In genomic region chr3:62192466-62192865, GRCm38 (mm10) we compare ENCODE assay signal across 10 mouse cellular contexts.
DNase-seq lines count a peak whose midpoint lies in the region; ATAC-seq and TF ChIP-seq lines count a peak whose summit lies in the region.
"Had no signal": no experiment of that assay in that cellular context is flagged by ENCODE, and none has a peak within 500 bp of the region (broad histone marks: within the 10 kb centered on the region; RNA-seq: fewer than 3 reads in every experiment).

No protein-coding gene starts in this region.

- no peaks in the 10 kb centered on the region for H3K9me3 ChIP-seq in embryonic facial prominence, embryonic 11.5 days (replicated peaks; ENCODE audit: control insufficient read depth, low read length)
- no peaks in the 10 kb centered on the region for H3K9me3 ChIP-seq in embryonic facial prominence, embryonic 10.5 days

- no peak overlapping the region for H3K4me2 ChIP-seq in embryonic facial prominence, embryonic 11.5 days (ENCODE audit: low read depth, low read length)

- H3K27me3 ChIP-seq in embryonic facial prominence, embryonic 11.5 days (ENCODE audit: control insufficient read depth, insufficient read depth, low read length) = no peaks in the 10 kb centered on the region
- H3K27me3 ChIP-seq in embryonic facial prominence, embryonic 10.5 days (replicated peaks; ENCODE audit: low read depth, poor library complexity, severe bottlenecking) = no peaks in the 10 kb centered on the region

- H3K4me1 ChIP-seq in embryonic facial prominence, embryonic 11.5 days (ENCODE audit: control insufficient read depth, insufficient read depth, low read length) = no peaks in the 10 kb centered on the region
- no peaks in the 10 kb centered on the region for H3K4me1 ChIP-seq in embryonic facial prominence, embryonic 10.5 days

- intact Hi-C loops in left cerebral cortex, adult 2 months (cut with DNase I) = loop anchor here (2.0 to 5.0 kb wide), 2 partner anchors 830 to 948 kb away; partner anchors contain the start of gene Rap2b

- H3K36me3 ChIP-seq in embryonic facial prominence, embryonic 11.5 days (replicated peaks; ENCODE audit: control insufficient read depth, insufficient read depth, low read depth, low read length) = no peaks in the 10 kb centered on the region
- H3K36me3 ChIP-seq in embryonic facial prominence, embryonic 10.5 days (replicated peaks) = no peaks in the 10 kb centered on the region

- no peak for ATAC-seq in embryonic facial prominence, embryonic 11.5 days (replicated peaks; ENCODE audit: insufficient number of reproducible peaks, low FRiP score, low TSS enrichment, low read depth)
- peak; percentile 56 for ATAC-seq in megakaryocyte progenitor cell, adult 5-6 weeks (replicated peaks; ENCODE audit: poor library complexity)

- H3K27ac ChIP-seq in embryonic facial prominence, embryonic 11.5 days (replicated peaks; ENCODE audit: low read depth, low read length) = no peak overlapping the region
- H3K27ac ChIP-seq in embryonic facial prominence, embryonic 10.5 days (replicated peaks) = no peak overlapping the region
- no peak overlapping the region for H3K27ac ChIP-seq in left cerebral cortex, adult 2 months

- WGBS in embryonic facial prominence, embryonic 11.5 days = 32% methylated on average over 1 of the region's 1 CpGs
- WGBS in embryonic facial prominence, embryonic 10.5 days = 46% methylated on average over 1 of the region's 1 CpGs

- H3K4me3 ChIP-seq in embryonic facial prominence, embryonic 11.5 days (ENCODE audit: low read depth, low read length) = no peak overlapping the region
- H3K4me3 ChIP-seq in embryonic facial prominence, embryonic 10.5 days = no peak overlapping the region
- H3K4me3 ChIP-seq in left cerebral cortex, adult 2 months = no peak overlapping the region
- H3K4me3 ChIP-seq: myocyte had no signal

- TF ChIP-seq CTCF in left cerebral cortex, adult 2 months (IDR thresholded peaks at IDR 0.05) = peak; percentile 82

- no peak overlapping the region for H3K9ac ChIP-seq in embryonic facial prominence, embryonic 11.5 days (replicated peaks; ENCODE audit: low read length)

- DNase-seq in embryonic facial prominence, embryonic 11.5 days (ENCODE audit: low spot score) = peak; percentile 73
- no peak for DNase-seq in embryonic facial prominence, embryonic 10.5 days (ENCODE audit: low spot score)
- no peak for DNase-seq in left cerebral cortex, adult 2 months (ENCODE audit: extremely low spot score in 1 of 2, low spot score in 2 of 2)
- DNase-seq in left cerebral cortex, adult 8-10 months (ENCODE audit: low spot score in 2 of 2) = no peak
- peak; percentile 37 for DNase-seq in adipocyte (ENCODE audit: low spot score)
- DNase-seq in ovary, postnatal 10 days (ENCODE audit: low spot score) = no peak
- DNase-seq in ovary, postnatal 36 days (ENCODE audit: low spot score) = no peak
- DNase-seq: heart, adult 18-20 months had no signal

Comparison
In these comparisons a context has a peak if more than half of its experiments do, and no peak if none do; other contexts are left out.
1. DNase-seq: peak in embryonic facial prominence, embryonic 11.5 days (single experiment) and adipocyte (single experiment); none in embryonic facial prominence, embryonic 10.5 days (single experiment), left cerebral cortex, adult 2 months (0 of 2), left cerebral cortex, adult 8-10 months (0 of 2), ovary, postnatal 10 days (single experiment) and ovary, postnatal 36 days (single experiment).